Mouse (Mus musculus): Measurements from ENCODE around the gene Nell2.

GRCm38 (mm10) chr15:95436261-95436660, 92.1 kb downstream of the Nell2 start:
- TF ChIP-seq CEBPB (IDR thresholded peaks at IDR 0.05; ENCODE audit: insufficient read depth, poor library complexity, severe bottlenecking) (no peak), POLR2A (IDR thresholded peaks at IDR 0.05; ENCODE audit: insufficient read length, low read depth) (no peak), POLR2AphosphoS2 (IDR thresholded peaks at IDR 0.05; ENCODE audit: insufficient read length, low read depth) (no peak), REST (IDR thresholded peaks at IDR 0.05; ENCODE audit: insufficient read depth, insufficient read length) (no peak)
